Mouse (Mus musculus) liver, adult 2 months (tissue): ENCODE measurements around the gene Hist1h2ak.

Source experiments
- CTCF ChIP-seq: fragments of 200-500 bp; IDR thresholded peaks from 2 replicates; pipeline ENCODE4 v1.5.1; 2011; ENCODE audit warnings: low read depth, low read length, control low read depth
- POLR2A ChIP-seq: fragments of 200-500 bp; IDR thresholded peaks from 2 replicates; pipeline ENCODE4 v1.6.1; 2011; ENCODE audit warnings: low read length, control low read depth; ENCODE audit not compliant: insufficient read depth; ENCODE audit errors: extremely low read depth

DNA sequence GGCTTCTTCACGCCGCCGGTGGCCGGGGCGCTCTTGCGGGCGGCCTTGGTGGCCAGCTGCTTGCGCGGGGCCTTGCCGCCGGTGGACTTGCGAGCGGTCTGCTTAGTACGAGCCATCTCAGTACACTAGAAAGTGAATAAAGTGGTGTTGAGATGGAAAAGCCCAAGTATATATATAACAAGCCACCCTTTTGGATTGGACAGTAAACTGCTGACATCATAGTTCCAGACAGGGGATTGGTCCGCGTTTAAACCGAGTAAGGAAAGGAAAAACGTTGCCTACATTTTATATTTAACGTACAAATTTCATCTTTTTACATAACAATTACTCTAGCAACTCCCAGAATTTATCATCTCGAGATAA, 29.6 kb upstream of the Hist1h2ak start, which contains the start of gene Hist1h3i:
- TF ChIP-seq CTCF (no peak), POLR2A (0 out of 2 replicates have a peak, but pooled peaks have one; percentile 6)
